12 mouse cellular contexts compared by ENCODE assay signal in genomic region chr11:77966037-77966391, GRCm38 (mm10). TPM values are rescaled to one million over a fixed set of nuclear protein-coding genes. Genes with fewer than 3 reads are reported as not detected.
A peak's percentile ranks its signal among the peaks of the same experiment; 100 is the strongest.
DNase-seq lines count a peak whose midpoint lies in the region; ATAC-seq lines count a peak whose summit lies in the region.
"Had no signal": no experiment of that assay in that cellular context is flagged by ENCODE, and none has a peak within 500 bp of the region (broad histone marks: within the 10 kb centered on the region; RNA-seq: fewer than 3 reads in every experiment).

No protein-coding gene starts in this region.

- peaks cover 23% of the 10 kb centered on the region for H3K27me3 ChIP-seq in midbrain, embryonic 13.5 days
- no peaks in the 10 kb centered on the region for H3K27me3 ChIP-seq in intestine, embryonic 16.5 days (replicated peaks; ENCODE audit: control insufficient read depth, insufficient read depth, low read length)
- H3K27me3 ChIP-seq: stomach, embryonic 15.5 days had no signal

- no peak overlapping the region for H3K4me2 ChIP-seq in midbrain, embryonic 13.5 days (replicated peaks)
- H3K4me2 ChIP-seq in intestine, embryonic 16.5 days (ENCODE audit: low read depth, low read length): no peak overlapping the region
- H3K4me2 ChIP-seq: liver, embryonic 13.5 days; stomach, embryonic 15.5 days had no signal

- 56% methylated on average over 5 of the region's 5 CpGs for WGBS in midbrain, embryonic 13.5 days
- WGBS in intestine, embryonic 16.5 days: 60% methylated on average over 5 of the region's 5 CpGs

- peaks cover 17% of the 10 kb centered on the region for H3K36me3 ChIP-seq in midbrain, embryonic 13.5 days
- no peaks in the 10 kb centered on the region for H3K36me3 ChIP-seq in intestine, embryonic 16.5 days (ENCODE audit: control insufficient read depth, insufficient read depth, low read length)
- H3K36me3 ChIP-seq: liver, embryonic 13.5 days; stomach, embryonic 15.5 days had no signal

- intact Hi-C loops in gastrocnemius, postnatal 14 days (cut with DNase I; ENCODE audit: low total_unique reads): loop anchor here (5.0 kb wide), 1 partner anchor 139 kb away; no protein-coding TSS in a partner anchor

- no peak for DNase-seq in cerebellum, adult 9-11 months
- peak; percentile 51 for DNase-seq in right cerebral cortex, postnatal 14 days
- DNase-seq in right cerebral cortex, adult 18-20 months: no peak
- DNase-seq in Muller cell, postnatal 12 days (ENCODE audit: inconsistent ontology term): no peak
- DNase-seq in gastrocnemius, postnatal 14 days: no peak
- DNase-seq: kidney, adult 11 months; liver, embryonic 13.5 days had no signal

- H3K4me1 ChIP-seq in midbrain, embryonic 13.5 days (replicated peaks): peaks cover 30% of the 10 kb centered on the region
- 0 out of 2 replicates have a peak, but pooled peaks cover 2% of the 10 kb centered on the region for H3K4me1 ChIP-seq in intestine, embryonic 16.5 days (ENCODE audit: control insufficient read depth, insufficient read depth, low read length)
- H3K4me1 ChIP-seq: liver, embryonic 13.5 days had no signal

- no peak overlapping the region for H3K9ac ChIP-seq in midbrain, embryonic 13.5 days (replicated peaks)
- H3K9ac ChIP-seq in intestine, embryonic 16.5 days (ENCODE audit: low read depth, low read length): no peak overlapping the region
- H3K9ac ChIP-seq: liver, embryonic 13.5 days; stomach, embryonic 15.5 days had no signal

- peak; percentile 18; the same call in 1 of the 2 replicates for ATAC-seq in cerebellum, adult (ENCODE audit: insufficient number of reproducible peaks, low FRiP score, low TSS enrichment)
- ATAC-seq in midbrain, embryonic 13.5 days: peak; percentile 57
- no peak for ATAC-seq in intestine, embryonic 16.5 days

- H3K4me3 ChIP-seq in midbrain, embryonic 13.5 days (replicated peaks): no peak overlapping the region
- no peak overlapping the region for H3K4me3 ChIP-seq in intestine, embryonic 16.5 days (ENCODE audit: low read length)
- H3K4me3 ChIP-seq: erythroblast, embryonic 14.5 days; liver, embryonic 13.5 days; stomach, embryonic 15.5 days had no signal

- H3K9me3 ChIP-seq in midbrain, embryonic 13.5 days: no peaks in the 10 kb centered on the region
- no peaks in the 10 kb centered on the region for H3K9me3 ChIP-seq in intestine, embryonic 16.5 days (ENCODE audit: control insufficient read depth, low read length)
- H3K9me3 ChIP-seq: liver, embryonic 13.5 days; stomach, embryonic 15.5 days had no signal

- peak overlapping the region; percentile 78; the same call in 1 of the 2 replicates for H3K27ac ChIP-seq in midbrain, embryonic 13.5 days
- no peak overlapping the region for H3K27ac ChIP-seq in intestine, embryonic 16.5 days (ENCODE audit: low read length)
- H3K27ac ChIP-seq: liver, embryonic 13.5 days; stomach, embryonic 15.5 days had no signal

RNA-seq across cellular contexts. Expression of gene Phf12, which starts 16.5 kb away (rescaled TPM):
- 22.7 and 22.8 TPM in 2 replicates for polyA plus RNA-seq in midbrain, embryonic 13.5 days (2015; fragmentation: Nextera tagmentation; extraction: Ambion mirVana)
- polyA plus RNA-seq in intestine, embryonic 16.5 days (2015; fragmentation: Nextera tagmentation; extraction: Ambion mirVana): 9.4 and 9.5 TPM in 2 replicates
- total RNA-seq in gastrocnemius, postnatal 14 days (2021): 10 to 100 TPM; 18.3 to 19.1 TPM

RNA-seq across cellular contexts. Expression of gene Sez6, which starts 35.4 kb away (rescaled TPM):
- polyA plus RNA-seq in midbrain, embryonic 13.5 days (2015; fragmentation: Nextera tagmentation; extraction: Ambion mirVana): 118 TPM in 2 replicates
- 0.48 and 0.56 TPM in 2 replicates for polyA plus RNA-seq in intestine, embryonic 16.5 days (2015; fragmentation: Nextera tagmentation; extraction: Ambion mirVana)
- under 1 TPM; 0.51 to 0.82 TPM for total RNA-seq in gastrocnemius, postnatal 14 days (2021)
- polyA plus RNA-seq: erythroblast, embryonic 14.5 days had no signal

Comparison
In these comparisons a context has a peak if more than half of its experiments do, and no peak if none do; other contexts are left out.
1. RNA of gene Sez6, which starts 35.4 kb away (polyA plus RNA-seq): 118 TPM in midbrain, embryonic 13.5 days; 0.48 to 0.56 TPM in intestine, embryonic 16.5 days; every median in the first group is over 10 times any median in the second.